Mouse (Mus musculus): ENCODE data around the gene Gm10447.

Gm10447 gene

DNA sequence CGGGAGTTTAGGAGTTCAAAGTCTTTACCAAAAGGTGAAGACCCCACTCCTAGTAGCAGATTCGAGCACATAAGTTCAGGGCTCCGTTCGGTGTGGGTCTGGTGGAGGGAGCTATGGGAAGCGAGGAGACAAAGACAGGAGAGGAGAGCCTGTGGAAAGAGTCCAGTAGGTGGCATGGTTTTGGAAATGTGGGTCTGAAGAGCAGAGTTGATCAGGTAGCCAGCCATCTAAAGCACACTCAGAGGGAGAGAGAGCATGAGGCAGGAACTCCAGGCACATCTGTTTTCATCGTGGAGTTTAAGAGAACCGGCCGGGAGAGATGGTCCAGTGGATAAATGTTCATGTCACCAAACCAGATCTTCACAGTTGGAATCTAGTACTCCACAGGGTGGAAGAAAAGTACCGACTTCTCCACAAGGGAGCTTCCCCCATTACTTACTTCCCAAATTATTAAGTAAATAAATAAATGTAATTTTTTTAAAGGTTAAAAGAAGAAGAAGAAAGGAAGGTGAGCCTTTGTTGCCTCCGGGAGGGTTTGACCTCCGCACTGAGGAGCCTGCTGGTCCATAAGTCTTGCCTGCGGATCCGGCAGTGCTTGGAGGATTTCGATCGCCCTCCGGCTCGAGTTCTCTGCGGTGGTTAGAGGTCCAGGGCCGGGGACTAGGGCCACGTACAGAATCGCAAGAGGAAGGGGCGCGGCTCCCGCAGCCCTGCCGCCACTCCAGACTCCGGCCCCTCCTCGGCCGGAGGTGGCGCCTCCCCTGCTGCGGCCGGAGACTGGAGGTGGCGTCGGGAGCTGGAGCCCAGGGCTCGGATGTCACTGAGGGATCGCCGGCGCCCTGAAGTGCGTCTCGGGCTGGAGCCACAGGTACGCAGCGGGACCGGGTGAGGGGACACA, at the start of gene Gm10447, which contains the start of gene Shroom1:
Gene Gm10447, minus strand, starts transcription at position 637 of the 898 bp plus-strand sequence.
Gene Shroom1, plus strand, starts transcription at position 732 of the 898 bp plus-strand sequence.
- no peak for DNase-seq (ENCODE audit: low read depth, low spot score)

GRCm38 (mm10) chr11:53505026-53505663, 48.2 kb upstream of the Gm10447 start:
- no peak for DNase-seq (ENCODE audit: low read depth, low spot score)

- DNase-seq (ENCODE audit: low read depth, low spot score) = no peak
These were observed 47.5 kb upstream of the Gm10447 start for GRCm38 (mm10) chr11:53504376-53504775.

- DNase-seq (ENCODE audit: low read depth, low spot score) = no peak
These were observed 46.8 kb upstream of the Gm10447 start for GRCm38 (mm10) chr11:53503738-53504137.

GRCm38 (mm10) chr11:53502039-53502765, 45.3 kb upstream of the Gm10447 start:
- DNase-seq (ENCODE audit: low read depth, low spot score) = no peak

- no peak for DNase-seq (ENCODE audit: low read depth, low spot score)
These were observed 43.7 kb upstream of the Gm10447 start for GRCm38 (mm10) chr11:53500569-53500968.

- DNase-seq (ENCODE audit: low read depth, low spot score) = no peak
These were observed 40.0 kb upstream of the Gm10447 start for GRCm38 (mm10) chr11:53496946-53497345.

DNA sequence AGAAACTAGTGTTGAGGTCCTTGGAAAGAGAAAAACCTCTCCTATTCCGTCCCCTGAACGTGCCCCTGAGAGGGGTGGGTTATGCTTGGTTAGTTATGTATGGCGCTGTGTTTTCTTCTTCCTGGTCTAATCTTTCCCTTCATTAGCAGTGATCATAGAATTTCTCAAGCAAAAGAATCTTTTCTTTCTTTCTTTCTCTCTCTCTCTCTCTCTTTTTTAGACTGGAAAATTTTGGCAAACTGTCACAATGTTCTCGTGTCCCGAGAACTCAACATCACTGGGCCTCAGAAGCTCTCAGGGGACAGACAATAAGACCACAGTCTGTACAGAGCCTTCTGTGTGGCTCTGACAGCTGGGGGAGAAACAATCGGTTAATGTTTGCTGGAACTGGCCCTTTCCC, 38.5 kb upstream of the Gm10447 start:
- DNase-seq (ENCODE audit: low read depth, low spot score) = peak; percentile 34

- DNase-seq (ENCODE audit: low read depth, low spot score) = no peak
These were observed 36.5 kb upstream of the Gm10447 start for GRCm38 (mm10) chr11:53493243-53493955.

- peak; percentile 70 for DNase-seq (ENCODE audit: low read depth, low spot score)
These were observed 35.1 kb upstream of the Gm10447 start for GRCm38 (mm10) chr11:53491954-53492401.

GRCm38 (mm10) chr11:53489421-53489820, 32.5 kb upstream of the Gm10447 start:
- DNase-seq (ENCODE audit: low read depth, low spot score) = no peak

DNA sequence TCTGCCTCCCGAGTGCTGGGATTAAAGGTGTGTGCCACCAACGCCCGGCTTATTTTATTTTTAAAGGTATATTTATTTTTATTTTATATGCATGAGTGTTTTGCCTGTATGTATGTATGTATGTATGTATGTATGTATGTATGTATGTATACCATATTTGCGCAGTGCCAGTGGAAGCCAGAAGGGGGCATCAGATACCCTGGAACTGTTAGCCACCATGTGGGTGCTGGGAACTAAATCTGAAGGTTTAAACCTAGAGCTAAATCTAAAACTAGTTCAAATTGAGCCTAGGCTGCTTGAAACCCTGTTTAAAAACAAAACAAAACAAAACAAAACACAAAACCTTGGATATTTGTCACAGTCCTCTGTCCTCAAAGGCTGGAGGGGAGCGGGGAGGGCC, 32.1 kb upstream of the Gm10447 start:
- no peak for DNase-seq (ENCODE audit: low read depth, low spot score)

DNA sequence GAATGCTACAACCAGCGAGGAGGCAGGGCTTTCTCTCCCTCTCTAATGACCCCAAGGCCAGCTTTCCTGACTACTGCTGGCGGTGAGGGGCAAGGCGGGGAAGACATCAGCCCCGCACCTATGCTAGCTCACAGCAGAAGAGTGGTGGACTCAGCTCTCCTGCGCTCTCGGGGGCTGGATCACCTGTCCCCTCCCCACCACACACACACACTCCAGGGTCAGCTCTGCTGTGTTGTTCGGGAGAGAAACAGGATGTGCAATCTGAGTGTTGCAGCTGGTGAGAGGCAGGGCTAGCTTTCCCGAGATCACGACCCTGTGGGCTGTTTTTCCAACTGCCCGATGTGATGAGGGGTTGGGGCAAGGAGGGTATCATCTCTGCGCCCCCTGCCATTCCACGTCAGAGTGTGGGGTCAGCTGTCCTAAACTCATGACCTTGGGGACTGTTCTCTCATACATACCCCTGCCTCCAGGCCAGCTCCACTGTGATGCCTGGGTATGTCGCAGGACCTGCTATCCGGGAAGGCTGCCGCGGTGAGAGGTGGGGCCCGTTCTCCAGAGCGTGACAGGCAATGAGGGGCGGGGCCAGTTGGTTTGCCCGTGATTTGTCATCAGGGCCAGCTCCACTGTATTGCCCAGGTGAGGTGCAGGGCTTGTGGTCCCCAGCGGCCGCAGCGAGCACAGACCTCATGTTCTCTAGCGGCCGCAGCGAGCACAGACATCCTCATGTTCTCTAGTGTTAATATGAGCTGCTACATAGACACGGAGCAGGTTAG, 30.1 kb upstream of the Gm10447 start:
- DNase-seq (ENCODE audit: low read depth, low spot score) = no peak

GRCm38 (mm10) chr11:53486351-53486750, 29.4 kb upstream of the Gm10447 start:
- no peak for DNase-seq (ENCODE audit: low read depth, low spot score)

- DNase-seq (ENCODE audit: low read depth, low spot score) = no peak
These were observed 28.8 kb upstream of the Gm10447 start for GRCm38 (mm10) chr11:53485719-53486118.

DNA sequence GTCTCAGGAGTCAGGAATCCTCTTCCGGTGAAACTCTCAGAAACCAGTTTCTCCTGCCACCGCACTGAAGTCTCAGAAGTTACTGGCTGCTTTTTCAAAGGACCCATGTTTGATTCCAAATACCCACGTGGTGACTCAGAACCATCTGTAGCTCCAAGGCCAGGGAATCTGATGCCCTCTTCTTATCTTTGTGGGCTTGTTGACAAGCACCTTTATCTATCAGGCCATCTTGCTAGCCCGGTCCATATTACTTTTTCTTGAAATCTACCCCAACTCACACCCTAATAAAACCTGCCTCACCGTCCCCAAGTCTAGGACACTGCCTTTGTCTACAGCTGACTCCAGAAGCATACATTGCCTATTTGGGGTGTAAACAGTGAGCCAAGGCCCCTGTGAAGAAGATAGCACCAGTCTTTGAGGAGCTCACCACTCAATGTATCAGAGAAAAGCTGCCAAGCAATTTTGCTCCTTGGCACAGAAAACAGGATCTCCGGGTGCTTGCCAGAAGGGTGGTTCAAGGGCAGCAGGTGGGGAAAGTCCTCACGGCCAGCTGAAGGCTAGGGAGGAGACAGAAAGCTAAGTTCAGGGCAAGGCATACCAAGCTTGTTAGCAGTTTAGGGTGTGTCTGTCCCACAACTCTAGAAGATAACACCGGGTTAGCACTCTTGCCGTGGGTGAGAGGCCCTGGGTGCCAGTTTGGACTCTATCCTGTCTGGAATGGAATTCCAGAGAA, 26.4 kb upstream of the Gm10447 start:
- no peak for DNase-seq (ENCODE audit: low read depth, low spot score)

DNA sequence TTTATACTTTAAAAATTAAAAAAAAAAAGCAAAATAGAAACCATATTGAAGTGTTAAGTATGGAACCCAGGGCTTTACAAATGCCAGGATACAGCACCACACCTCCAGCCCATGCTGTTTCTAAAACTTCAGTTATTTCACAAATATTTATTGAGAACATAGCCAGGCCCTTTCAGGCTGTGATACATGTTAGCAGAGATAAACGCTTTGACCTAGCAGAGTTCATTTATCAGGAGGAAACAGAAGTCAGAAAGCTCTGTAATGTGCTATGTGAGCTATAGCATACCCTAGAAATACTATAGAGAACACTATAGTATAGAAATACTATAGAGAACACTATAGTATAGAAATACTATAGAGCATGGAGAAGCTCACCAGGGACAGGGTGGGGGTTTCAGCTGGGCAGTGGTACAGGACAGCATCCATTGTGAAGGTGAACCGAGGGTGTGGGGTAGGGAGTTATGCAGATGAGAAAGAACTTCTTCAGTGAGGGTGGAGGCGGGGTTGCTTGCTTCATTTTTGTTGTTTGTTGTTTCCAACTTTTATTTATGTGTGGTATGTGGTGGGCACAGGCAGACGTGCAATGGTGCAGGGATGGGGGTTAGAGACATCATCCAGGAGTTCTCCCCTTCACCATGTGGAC, 24.3 kb upstream of the Gm10447 start:
- no peak for DNase-seq (ENCODE audit: low read depth, low spot score)

GRCm38 (mm10) chr11:53479783-53480301, 22.9 kb upstream of the Gm10447 start, which contains the start of the genes Gm9945 and Sowaha:
Gm9945 (plus strand) TSS chr11:53480166.
Sowaha (minus strand) TSS chr11:53480274.
- no peak for DNase-seq (ENCODE audit: low read depth, low spot score)

GRCm38 (mm10) chr11:53479171-53479782, 22.4 kb upstream of the Gm10447 start:
- DNase-seq (ENCODE audit: low read depth, low spot score) = no peak

All from skeletal muscle tissue, adult 2 months (tissue).